ENCODE assay signal across 7 mouse cellular contexts in the genomic region with DNA sequence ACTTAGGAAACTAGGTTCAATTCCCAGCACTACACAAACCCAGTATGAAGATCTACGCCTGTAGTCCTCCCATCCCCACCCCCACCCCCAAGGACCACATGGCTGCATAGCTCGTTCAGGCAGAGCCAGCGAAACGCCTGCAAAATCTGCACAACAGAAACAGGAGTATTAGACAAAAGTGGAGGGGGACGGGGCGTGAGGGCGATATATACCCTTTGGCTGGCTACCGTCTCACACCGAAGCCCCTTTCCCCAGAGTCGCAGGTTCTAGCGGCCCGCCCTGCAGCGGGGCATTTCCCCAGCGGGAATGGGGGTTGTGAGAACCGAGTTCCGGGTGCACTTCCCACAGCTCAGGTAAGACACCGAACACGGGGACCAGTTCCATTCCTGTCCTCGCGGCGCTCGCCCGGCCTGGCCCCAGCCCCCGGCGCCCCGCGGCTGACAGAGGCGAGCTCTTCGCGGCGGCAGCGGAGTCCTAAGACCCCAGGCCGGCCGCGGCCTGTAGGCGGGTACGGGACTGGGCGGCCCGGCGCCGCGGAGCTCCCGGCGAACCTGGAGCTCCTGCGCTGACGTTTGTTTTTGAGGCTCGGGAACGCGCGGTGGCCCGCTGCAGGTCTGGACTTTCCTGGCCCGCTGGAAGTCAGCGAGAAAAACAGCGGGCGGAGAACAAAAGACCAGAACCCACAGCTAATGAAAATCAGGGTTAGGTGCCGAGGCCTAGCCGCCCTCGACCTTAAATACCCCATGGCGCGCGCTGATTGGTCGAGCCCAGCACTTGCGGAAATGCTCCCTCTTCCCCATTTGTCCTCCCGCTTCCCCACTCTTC. TPM values are rescaled to one million over a fixed set of nuclear protein-coding genes. Genes with fewer than 3 reads are reported as not detected.
DNase-seq lines count a peak whose midpoint lies in the region; ATAC-seq lines count a peak whose summit lies in the region.

No protein-coding gene starts in this region.

- under 1% methylated on average over 64 of the region's 64 CpGs for WGBS in midbrain, embryonic 11.5 days

- peak overlapping the region; percentile 96 for H3K9ac ChIP-seq in midbrain, embryonic 11.5 days (ENCODE audit: low read length)

- peak overlapping the region; percentile 64 for H3K4me3 ChIP-seq in midbrain, embryonic 11.5 days (ENCODE audit: low read depth, low read length)

- peaks cover 6% of the 10 kb centered on the region for H3K4me1 ChIP-seq in midbrain, embryonic 11.5 days (ENCODE audit: control insufficient read depth, insufficient read depth, low read length)

- peak; percentile 93 for DNase-seq in adipocyte (ENCODE audit: low spot score)
- DNase-seq in gastrocnemius, adult 8-10 months (ENCODE audit: low spot score in 2 of 2): peak; percentile 13 to 18
- peak; percentile 90 for DNase-seq in induced T-regulatory cell, adult 2 months (ENCODE audit: low read depth)
- peak; percentile 81 for DNase-seq in left cerebral cortex, postnatal 4 days
- DNase-seq in midbrain, embryonic 11.5 days (ENCODE audit: low spot score, missing footprints): peak; percentile 98
- peak; percentile 78 for DNase-seq in right cerebral cortex, postnatal 4 days

- no peaks in the 10 kb centered on the region for H3K9me3 ChIP-seq in midbrain, embryonic 11.5 days (ENCODE audit: control insufficient read depth, low read length)

- no peaks in the 10 kb centered on the region for H3K36me3 ChIP-seq in midbrain, embryonic 11.5 days (ENCODE audit: control insufficient read depth, insufficient read depth, low read length)

- H3K27me3 ChIP-seq in midbrain, embryonic 11.5 days (ENCODE audit: control insufficient read depth, insufficient read depth, low read length): peaks cover 8% of the 10 kb centered on the region

- peak overlapping the region; percentile 79 for H3K4me2 ChIP-seq in midbrain, embryonic 11.5 days

- ATAC-seq in common myeloid progenitor, adult 5-6 weeks (replicated peaks; ENCODE audit: low read depth, poor library complexity, severe bottlenecking): peak; percentile 85
- peak; percentile 92 for ATAC-seq in midbrain, embryonic 11.5 days (ENCODE audit: low FRiP score)

- intact Hi-C loops in left cerebral cortex, postnatal 4 days (cut with DNase I): no loop called here

- peak overlapping the region; percentile 84 for H3K27ac ChIP-seq in midbrain, embryonic 11.5 days (ENCODE audit: low read depth, low read length)

RNA-seq across cellular contexts. Expression of a gene that starts 37.8 kb away (rescaled TPM):
- not detected in 2 replicates for total RNA-seq in common myeloid progenitor, adult 5-6 weeks (2017)
- total RNA-seq in gastrocnemius, adult 8-10 months (2022): not detected
- not detected for total RNA-seq in left cerebral cortex, postnatal 4 days (2021)
- not detected in 2 replicates for polyA plus RNA-seq in midbrain, embryonic 11.5 days (2014; fragmentation: Nextera tagmentation; extraction: Ambion mirVana)

Comparison
In these comparisons a context has a peak if more than half of its experiments do, and no peak if none do; other contexts are left out.
1. Peak in every context shown above with its lines: DNase-seq, ATAC-seq, H3K4me3 ChIP-seq and H3K27ac ChIP-seq.
2. DNase-seq: peak in every context shown above with its lines; median percentile 98 in midbrain, embryonic 11.5 days; 93 in adipocyte; 90 in induced T-regulatory cell, adult 2 months; 81 in left cerebral cortex, postnatal 4 days; 78 in right cerebral cortex, postnatal 4 days; 16 in gastrocnemius, adult 8-10 months.